Mouse (Mus musculus) CH12.LX (cell line): ENCODE measurements around the gene 4930442H23Rik. TPM values are rescaled to one million over a fixed set of nuclear protein-coding genes. Genes with fewer than 3 reads are reported as not detected.
A peak's percentile ranks its signal among the peaks of the same experiment; 100 is the strongest.

ENCODE experiments used
- DNase-seq: peaks from one replicate; pipeline ENCODE4 v3.0.0-alpha.2; 2013; ENCODE audit errors: extremely low read depth
- H3K27ac ChIP-seq: 2 replicates; pipeline ENCODE4 v1.5.1; 2012; ENCODE audit warnings: low read depth, mild to moderate bottlenecking, control low read depth, moderate library complexity; ENCODE audit not compliant: insufficient read depth
- H3K27me3 ChIP-seq: replicated peaks from 2 replicates; pipeline ENCODE3; 2012; ENCODE audit warnings: inconsistent platforms
- H3K36me3 ChIP-seq, 2 experiments: replicated peaks in 1 of 2; 2 replicates each; pipeline versions ENCODE3 to v1.6.1; 2012; ENCODE audit warnings: inconsistent platforms in 1 of 2, low read length in 1 of 2, mild to moderate bottlenecking in 1 of 2, mixed read lengths in 1 of 2, moderate library complexity in 1 of 2; ENCODE audit not compliant: control insufficient read depth in 1 of 2, insufficient read depth in 1 of 2
- H3K4me1 ChIP-seq, 2 experiments: 2 replicates each; pipeline ENCODE4 v1.6.1; 2012; ENCODE audit warnings: inconsistent platforms in 1 of 2, moderate library complexity in 1 of 2; ENCODE audit not compliant: insufficient read depth in 2 of 2, control insufficient read depth in 1 of 2
- H3K4me2 ChIP-seq: 2 replicates; pipeline ENCODE4 v1.6.1; 2012; ENCODE audit warnings: low read depth, mild to moderate bottlenecking, control low read depth; ENCODE audit not compliant: poor library complexity, insufficient read depth, severe bottlenecking
- H3K4me3 ChIP-seq, 3 experiments: fragments of 150-350 bp in 1 of 3; sonication (generic) in 1 of 3; replicated peaks in 1 of 3; 2 replicates each; pipeline versions ENCODE3 to v1.5.1; 2011 to 2012; ENCODE audit warnings: low read depth in 2 of 3, low read length in 2 of 3, mild to moderate bottlenecking in 2 of 3, moderate library complexity in 2 of 3, control low read depth in 1 of 3, improper control_type of control experiment in 1 of 3, inconsistent platforms in 1 of 3, mixed read lengths in 1 of 3; ENCODE audit not compliant: poor library complexity in 1 of 3
- H3K79me2 ChIP-seq: replicated peaks from 2 replicates; pipeline ENCODE4 v1.6.1; 2012; ENCODE audit warnings: mild to moderate bottlenecking, moderate library complexity; ENCODE audit not compliant: control insufficient read depth, poor library complexity, insufficient read depth, severe bottlenecking; ENCODE audit errors: extremely low read depth
- H3K9ac ChIP-seq: 2 replicates; pipeline ENCODE4 v1.6.1; 2012; ENCODE audit warnings: low read depth, mild to moderate bottlenecking, control low read depth, moderate library complexity; ENCODE audit not compliant: insufficient read depth
- H3K9me3 ChIP-seq: replicated peaks from 2 replicates; pipeline ENCODE3; 2012; ENCODE audit warnings: low read length, inconsistent platforms, mixed read lengths
- BHLHE40 ChIP-seq: IDR thresholded peaks from 2 replicates; pipeline ENCODE4 v1.6.1; 2011; ENCODE audit warnings: mild to moderate bottlenecking, low read depth, low read length, improper control_type of control experiment
- CHD1 ChIP-seq: IDR thresholded peaks from 2 replicates; pipeline ENCODE4 v1.6.1; 2012; ENCODE audit warnings: low read depth, low read length, improper control_type of control experiment, inconsistent platforms
- CHD2 ChIP-seq: IDR thresholded peaks from 2 replicates; pipeline ENCODE4 v1.6.1; 2011; ENCODE audit warnings: low read length, improper control_type of control experiment
- CTCF ChIP-seq, 2 experiments: IDR thresholded peaks in 1 of 2; conservative IDR thresholded peaks in 1 of 2; 2 replicates each; pipeline ENCODE4 v1.5.1; 2011 to 2012; ENCODE audit warnings: low read depth in 2 of 2, low read length in 2 of 2, improper control_type of control experiment in 1 of 2, inconsistent platforms in 1 of 2, mild to moderate bottlenecking in 1 of 2, moderate library complexity in 1 of 2
- E2F4 ChIP-seq: IDR thresholded peaks from 2 replicates; pipeline ENCODE4 v1.6.1; 2011; ENCODE audit warnings: low read depth, low read length, improper control_type of control experiment; ENCODE audit not compliant: insufficient replicate concordance
- ELF1 ChIP-seq: IDR thresholded peaks from 2 replicates; pipeline ENCODE4 v1.6.1; 2014; ENCODE audit warnings: low read depth, mild to moderate bottlenecking, inconsistent platforms, low read length, improper control_type of control experiment
- EP300 ChIP-seq: IDR thresholded peaks from 2 replicates; pipeline ENCODE4 v1.6.1; 2011; ENCODE audit warnings: low read length, improper control_type of control experiment
- ETS1 ChIP-seq: conservative IDR thresholded peaks from 2 replicates; pipeline ENCODE4 v1.6.1; 2012; ENCODE audit warnings: low read depth, mild to moderate bottlenecking, inconsistent platforms, low read length, improper control_type of control experiment, moderate library complexity
- GABPA ChIP-seq: IDR thresholded peaks from 2 replicates; pipeline ENCODE4 v1.6.1; 2012; ENCODE audit warnings: low read depth, low read length, improper control_type of control experiment, inconsistent platforms; ENCODE audit not compliant: insufficient replicate concordance
- HCFC1 ChIP-seq: IDR thresholded peaks from 2 replicates; pipeline ENCODE4 v1.6.1; 2012; ENCODE audit warnings: low read depth, mild to moderate bottlenecking, inconsistent platforms, low read length, improper control_type of control experiment
- JUN ChIP-seq: IDR thresholded peaks from 2 replicates; pipeline ENCODE4 v1.6.1; 2011; ENCODE audit warnings: low read depth, mild to moderate bottlenecking, low read length, improper control_type of control experiment, moderate library complexity; ENCODE audit not compliant: insufficient read depth
- JUND ChIP-seq: conservative IDR thresholded peaks from 2 replicates; pipeline ENCODE4 v1.6.1; 2011; ENCODE audit warnings: low read depth, low read length, improper control_type of control experiment
- MAFK ChIP-seq: IDR thresholded peaks from 2 replicates; pipeline ENCODE4 v1.6.1; 2011; ENCODE audit warnings: low read length, improper control_type of control experiment; ENCODE audit not compliant: insufficient replicate concordance
- MAZ ChIP-seq: IDR thresholded peaks from 2 replicates; pipeline ENCODE4 v1.6.1; 2012; ENCODE audit warnings: low read depth, mild to moderate bottlenecking, inconsistent platforms, low read length, improper control_type of control experiment, moderate library complexity
- MYC ChIP-seq: IDR thresholded peaks from 2 replicates; pipeline ENCODE4 v1.6.1; 2011; ENCODE audit warnings: low read depth, mild to moderate bottlenecking, improper control_type of control experiment, low read length
- POLR2A ChIP-seq: IDR thresholded peaks from 2 replicates; pipeline ENCODE4 v1.6.1; 2011; ENCODE audit warnings: low read depth, mild to moderate bottlenecking, improper control_type of control experiment, low read length
- RCOR1 ChIP-seq: conservative IDR thresholded peaks from 2 replicates; pipeline ENCODE4 v1.6.1; 2012; ENCODE audit warnings: low read depth, mild to moderate bottlenecking, inconsistent platforms, low read length, improper control_type of control experiment
- SIN3A ChIP-seq: IDR thresholded peaks from 2 replicates; pipeline ENCODE4 v1.6.1; 2012; ENCODE audit warnings: low read length, improper control_type of control experiment, inconsistent platforms
- TCF12 ChIP-seq: IDR thresholded peaks from 2 replicates; pipeline ENCODE4 v1.6.1; 2014; ENCODE audit warnings: low read depth, mild to moderate bottlenecking, inconsistent platforms, low read length, improper control_type of control experiment
- USF1 ChIP-seq: IDR thresholded peaks from 2 replicates; pipeline ENCODE4 v1.6.1; 2014; ENCODE audit warnings: low read depth, mild to moderate bottlenecking, inconsistent platforms, low read length, improper control_type of control experiment
- USF2 ChIP-seq: conservative IDR thresholded peaks from 2 replicates; pipeline ENCODE4 v1.6.1; 2011; ENCODE audit warnings: low read depth, low read length, improper control_type of control experiment
- ZC3H11A ChIP-seq: IDR thresholded peaks from 2 replicates; pipeline ENCODE4 v1.6.1; 2012; ENCODE audit warnings: low read depth, mild to moderate bottlenecking, inconsistent platforms, low read length, improper control_type of control experiment
- ZMIZ1 ChIP-seq: IDR thresholded peaks from 2 replicates; pipeline ENCODE4 v1.6.1; 2012; ENCODE audit warnings: low read depth, mild to moderate bottlenecking, inconsistent platforms, low read length, improper control_type of control experiment
- dilution Hi-C: fragments of 300-500 bp; cut with MboI; formaldehyde crosslinking; loops from 2 replicates; pipeline ENCODE4 v1.14.3; 2020; ENCODE audit warnings: low sequenced_read_pairs; ENCODE audit not compliant: extremely low pct_unique_long_range_greater_than_20kb, extremely low pct_ligation_motif_present
- in situ Hi-C: fragments of 300-500 bp; cut with MboI; formaldehyde crosslinking; loops from 3 replicates; pipeline ENCODE4 v1.14.3; 2019; ENCODE audit warnings: low sequenced_read_pairs, low pct_ligation_motif_present, low pct_unique_long_range_greater_than_20kb, mixed read lengths
- polyA plus RNA-seq: library from polyadenylated mRNA; unstranded; fragments of >175 nt; gene quantifications from 2 replicates; pipeline ENCODE4 v1.2.1, GENCODE M21; 2012; ENCODE audit warnings: low read depth; ENCODE audit not compliant: insufficient read length
- total RNA-seq, 2 experiments: library from RNA; depleted of rRNA; stranded (reverse); fragments of 300-350 nt in 1 of 2; fragments of >200 nt in 1 of 2; gene quantifications; 2 replicates each; pipeline ENCODE4 v1.2.3; 2012 to 2014

The 4930442H23Rik gene
- total and polyA plus RNA-seq, 3 experiments, result 0.27 TPM; not detected in 2

- Histone ChIP-seq H3K27ac (no peak overlapping the region), H3K9me3 (no peaks in the 10 kb centered on the region), H3K4me1 (peaks cover 28 to 84% of the 10 kb centered on the region in 2 experiments), H3K4me2 (no peak overlapping the region), H3K27me3 (no peaks in the 10 kb centered on the region), H3K4me3 (no peak overlapping the region), H3K36me3 (peaks cover 42 to 72% of the 10 kb centered on the region in 2 experiments), H3K79me2 (peaks cover 97% of the 10 kb centered on the region), H3K9ac (no peak overlapping the region)
- dilution Hi-C loops, result no loop called here
- in situ Hi-C loops, result no loop called here
- DNase-seq, result no peak
- TF ChIP-seq TCF12, result no peak
- TF ChIP-seq ZC3H11A, result no peak
- TF ChIP-seq E2F4, result no peak
- TF ChIP-seq POLR2A, result no peak
- TF ChIP-seq HCFC1, result no peak
- no peak for TF ChIP-seq SIN3A
- no peak for TF ChIP-seq USF1
- TF ChIP-seq RCOR1, result no peak
- TF ChIP-seq ZMIZ1, result no peak
- no peak for TF ChIP-seq GABPA
- TF ChIP-seq JUND, result no peak
- no peak for TF ChIP-seq ETS1
- TF ChIP-seq BHLHE40, result no peak
- no peak for TF ChIP-seq CHD2
- TF ChIP-seq CTCF (conservative IDR thresholded peaks at IDR 0.05 in 1 of 2, IDR thresholded peaks at IDR 0.05 in 1 of 2; ENCODE audit: low read depth in 2 of 2, low read length in 2 of 2), result no peak
- no peak for TF ChIP-seq JUN
- TF ChIP-seq USF2, result no peak
- no peak for TF ChIP-seq MAFK
Observed at GRCm38 (mm10) chr10:81142551-81142981, 41.1 kb downstream of the 4930442H23Rik start.

GRCm38 (mm10) chr10:81141455-81142210, 42.0 kb downstream of the 4930442H23Rik start:
- peaks cover 88% of the 10 kb centered on the region for H3K79me2 ChIP-seq
- H3K27me3 ChIP-seq, result no peaks in the 10 kb centered on the region
- TF ChIP-seq ELF1, result 0 out of 2 replicates have a peak, but pooled peaks have one; percentile 13
- TF ChIP-seq CHD1, result 0 out of 2 replicates have a peak, but pooled peaks have one; percentile 46
- TF ChIP-seq TCF12, result no peak
- TF ChIP-seq EP300, result no peak
- peak; percentile 75; the same call in 1 of the 2 replicates for TF ChIP-seq MAFK
- TF ChIP-seq MYC, result no peak
- TF ChIP-seq SIN3A, result no peak
- no peak for TF ChIP-seq BHLHE40
- TF ChIP-seq MAZ, result no peak
- no peak for TF ChIP-seq CHD2
- H3K9me3 ChIP-seq, result no peaks in the 10 kb centered on the region
- H3K27ac ChIP-seq, result 0 out of 2 replicates have a peak overlapping the region, but pooled peaks have one; percentile 40
- peaks cover 28 to 75% of the 10 kb centered on the region in 2 experiments for H3K4me1 ChIP-seq
- peaks cover 32 to 63% of the 10 kb centered on the region in 2 experiments for H3K36me3 ChIP-seq
- peak overlapping the region; percentile 77 for H3K4me2 ChIP-seq
- dilution Hi-C loops, result no loop called here
- H3K4me3 ChIP-seq, result no peak overlapping the region
- 0 out of 2 replicates have a peak overlapping the region, but pooled peaks have one; percentile 4 for H3K9ac ChIP-seq
- in situ Hi-C loops, result no loop called here
- DNase-seq, result no peak
